Mouse (Mus musculus): ENCODE measurements around the gene Fzr1. TPM values are rescaled to one million over a fixed set of nuclear protein-coding genes. Genes with fewer than 3 reads are reported as not detected.

The Fzr1 gene
- total RNA-seq, 2 experiments from 2014 or later = 14.0 to 18.8 TPM

DNA sequence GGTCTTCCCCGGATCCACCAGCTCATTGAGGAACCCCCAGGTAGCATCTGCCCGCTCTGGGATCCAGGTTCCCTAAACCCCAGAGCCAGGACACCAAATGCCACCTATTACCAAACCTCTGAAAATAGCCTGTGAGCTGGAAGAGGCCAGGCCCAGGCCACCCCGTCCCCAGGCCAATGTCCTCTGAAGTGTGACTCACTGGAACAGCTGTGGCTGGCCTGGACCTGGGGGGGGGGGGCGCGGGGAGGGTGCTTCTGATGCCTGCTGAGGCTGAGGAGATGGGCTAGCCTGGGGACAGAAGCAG is 43.4 kb upstream of the Fzr1 start:
- DNase-seq = peak; percentile 84

DNA sequence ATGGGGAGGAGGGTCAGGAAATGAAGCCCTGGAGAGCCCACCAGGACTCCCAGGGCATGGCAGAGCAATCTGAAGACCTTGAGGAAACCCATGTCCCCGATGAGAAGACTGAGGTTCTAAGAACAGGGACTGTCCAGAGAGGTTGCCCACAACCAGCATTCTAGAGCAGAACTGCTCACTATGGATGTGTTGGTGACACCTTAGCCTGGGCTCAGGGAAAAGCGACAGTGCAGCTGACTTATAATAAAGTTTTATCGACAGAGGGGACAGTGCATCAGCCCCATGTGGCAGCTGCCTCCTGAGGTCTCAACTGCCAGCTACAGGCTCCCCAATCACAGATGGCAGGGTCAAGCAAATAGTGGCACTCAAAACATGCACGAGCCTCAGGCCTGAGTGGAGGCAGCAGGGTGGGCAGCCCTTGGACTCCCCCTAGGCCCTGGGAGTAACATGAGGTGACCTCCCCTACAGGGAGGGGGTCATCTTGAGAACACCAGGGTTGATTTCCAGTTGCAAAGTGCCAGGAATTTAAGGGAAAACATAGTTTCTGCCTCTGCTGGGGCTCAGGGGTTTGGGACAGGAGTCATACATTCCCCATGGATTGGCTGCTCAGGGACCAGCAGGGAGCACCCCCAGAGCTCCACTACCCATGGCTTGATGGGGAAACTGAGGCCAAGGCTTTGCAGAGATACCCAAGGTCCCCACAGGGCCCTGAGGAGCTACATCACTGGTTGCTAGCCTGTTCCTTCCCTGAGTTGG is 42.9 kb upstream of the Fzr1 start:
- DNase-seq = peak; percentile 45
- H3K27ac ChIP-seq = peak overlapping the region; percentile 97
- intact Hi-C loops (cut with DNase I) = no loop called here
- H3K4me3 ChIP-seq = peak overlapping the region; percentile 70
- no peak for TF ChIP-seq CTCF (IDR thresholded peaks at IDR 0.05)

More for the DNA sequence above, 43.4 kb upstream of the Fzr1 start:
- H3K4me3 ChIP-seq = peak overlapping the region; percentile 70
- intact Hi-C loops (cut with DNase I) = no loop called here
- peak overlapping the region; percentile 97 for H3K27ac ChIP-seq
- TF ChIP-seq CTCF (IDR thresholded peaks at IDR 0.05) = no peak

DNA sequence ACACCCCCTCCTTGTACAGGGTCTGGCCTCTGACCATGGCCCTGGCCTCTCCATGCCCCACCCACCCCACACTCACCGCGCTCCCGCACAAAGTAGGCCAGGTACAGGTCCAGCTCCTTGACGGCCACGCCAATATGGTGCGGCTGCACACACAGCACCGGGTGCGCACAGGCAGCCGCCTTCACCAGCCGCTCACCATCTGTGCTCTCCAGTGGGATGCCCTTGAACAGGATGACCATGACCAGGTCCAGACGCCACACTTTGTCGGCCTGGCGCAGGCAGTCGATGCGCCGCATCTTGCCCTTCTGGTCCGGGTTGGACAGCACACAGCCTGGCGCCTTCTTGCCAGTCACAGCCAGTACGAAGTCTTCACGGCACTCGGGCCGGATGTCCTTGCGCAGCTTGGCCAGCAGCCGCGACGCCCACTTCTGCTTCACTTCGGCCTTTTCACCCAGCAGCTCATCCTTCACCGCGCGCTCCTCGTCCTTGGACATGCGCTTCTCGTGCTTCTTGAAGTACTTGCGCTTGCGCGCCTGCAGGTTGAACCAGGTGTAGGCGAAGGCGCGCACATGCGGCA is 42.0 kb upstream of the Fzr1 start:
- intact Hi-C loops (cut with DNase I) = no loop called here
- Histone ChIP-seq H3K4me3 (peak overlapping the region; percentile 70), H3K27ac (peak overlapping the region; percentile 97)
- TF ChIP-seq CTCF (IDR thresholded peaks at IDR 0.05) = no peak
- peak; percentile 62 for DNase-seq

DNA sequence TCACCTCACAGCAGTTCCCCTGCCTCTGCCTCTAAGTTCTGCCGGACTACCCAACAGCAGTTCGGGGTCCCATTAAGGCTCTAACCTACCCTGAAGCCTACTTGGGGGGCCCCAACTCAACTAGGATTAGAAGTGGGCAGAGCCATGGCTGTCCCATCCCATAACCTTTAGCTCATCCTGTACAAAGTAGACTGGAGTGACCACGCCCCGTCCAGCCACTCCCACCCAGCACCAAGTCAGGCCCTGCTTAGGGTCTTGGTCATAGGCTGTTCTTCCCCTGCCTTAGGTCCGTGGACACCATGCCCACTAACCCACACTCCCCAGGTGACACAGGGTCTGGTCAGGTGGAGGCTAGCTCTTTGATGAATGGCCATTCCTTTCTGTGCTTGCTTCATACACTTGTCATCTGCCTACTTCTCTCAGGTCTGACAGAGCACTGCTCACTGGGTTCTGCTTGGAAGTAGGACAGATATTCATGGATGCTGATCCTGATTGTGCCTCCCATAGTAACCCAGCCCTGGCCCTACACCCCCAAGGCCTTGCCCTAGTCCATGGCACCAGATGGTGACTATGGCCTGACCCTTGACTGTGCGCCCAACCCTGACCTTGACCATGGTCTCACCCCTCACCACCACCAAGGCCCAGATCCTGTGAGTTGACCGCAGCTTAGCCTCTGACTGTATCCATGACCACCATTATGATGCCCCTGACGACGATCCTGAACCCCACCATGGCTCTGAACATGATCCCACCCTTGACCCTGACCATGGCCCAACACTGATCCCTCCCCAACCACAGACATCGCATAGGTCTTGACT is 41.0 kb upstream of the Fzr1 start:
- TF ChIP-seq CTCF (IDR thresholded peaks at IDR 0.05) = no peak
- peak; percentile 27 for DNase-seq
- peak overlapping the region; percentile 70 for H3K4me3 ChIP-seq
- peak overlapping the region; percentile 97 for H3K27ac ChIP-seq
- intact Hi-C loops (cut with DNase I) = no loop called here

DNA sequence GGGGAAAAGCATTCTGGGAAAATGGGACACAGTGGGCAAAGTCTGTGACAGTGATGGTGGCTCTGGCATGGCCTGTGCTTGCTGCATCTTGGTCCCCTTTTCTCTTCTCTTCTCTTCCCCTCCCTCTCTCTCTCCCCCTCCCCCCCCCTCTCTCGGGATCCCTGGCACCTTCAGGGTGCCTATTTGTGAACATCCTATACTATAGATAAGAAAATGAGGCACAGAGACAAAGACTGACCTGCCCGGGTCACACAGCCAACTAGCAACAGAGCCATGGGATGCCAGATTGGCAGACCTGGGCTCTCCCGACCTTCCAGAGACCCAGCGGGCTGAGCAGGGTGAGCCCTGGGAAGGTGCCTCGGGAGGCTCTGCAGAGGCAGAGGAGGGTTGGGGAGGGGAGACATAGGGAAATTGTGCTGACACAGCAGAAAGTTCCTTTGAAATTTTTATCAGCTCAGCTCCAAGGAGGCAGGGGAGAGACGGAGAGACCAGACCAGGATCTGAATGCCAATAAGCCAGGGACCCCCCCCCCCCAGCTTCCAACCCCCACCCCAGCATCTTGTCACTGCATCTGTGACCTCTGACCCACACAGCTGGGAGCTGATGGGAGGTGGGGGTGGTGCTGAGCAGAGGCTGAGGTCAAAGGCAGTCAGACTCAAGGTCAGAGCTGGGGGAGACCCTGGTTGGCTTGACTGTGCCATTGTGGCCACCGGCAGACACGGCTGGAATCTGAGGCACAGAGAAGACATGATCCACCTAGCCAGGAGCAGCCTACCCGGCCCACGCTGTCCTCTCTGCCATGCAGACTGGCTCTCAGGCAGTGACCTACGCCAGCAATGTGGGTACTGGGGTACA is 40.1 kb upstream of the Fzr1 start:
- peak overlapping the region; percentile 70 for H3K4me3 ChIP-seq
- no peak for TF ChIP-seq CTCF (IDR thresholded peaks at IDR 0.05)
- peak overlapping the region; percentile 97 for H3K27ac ChIP-seq
- DNase-seq = peak; percentile 26
- intact Hi-C loops (cut with DNase I) = no loop called here

DNA sequence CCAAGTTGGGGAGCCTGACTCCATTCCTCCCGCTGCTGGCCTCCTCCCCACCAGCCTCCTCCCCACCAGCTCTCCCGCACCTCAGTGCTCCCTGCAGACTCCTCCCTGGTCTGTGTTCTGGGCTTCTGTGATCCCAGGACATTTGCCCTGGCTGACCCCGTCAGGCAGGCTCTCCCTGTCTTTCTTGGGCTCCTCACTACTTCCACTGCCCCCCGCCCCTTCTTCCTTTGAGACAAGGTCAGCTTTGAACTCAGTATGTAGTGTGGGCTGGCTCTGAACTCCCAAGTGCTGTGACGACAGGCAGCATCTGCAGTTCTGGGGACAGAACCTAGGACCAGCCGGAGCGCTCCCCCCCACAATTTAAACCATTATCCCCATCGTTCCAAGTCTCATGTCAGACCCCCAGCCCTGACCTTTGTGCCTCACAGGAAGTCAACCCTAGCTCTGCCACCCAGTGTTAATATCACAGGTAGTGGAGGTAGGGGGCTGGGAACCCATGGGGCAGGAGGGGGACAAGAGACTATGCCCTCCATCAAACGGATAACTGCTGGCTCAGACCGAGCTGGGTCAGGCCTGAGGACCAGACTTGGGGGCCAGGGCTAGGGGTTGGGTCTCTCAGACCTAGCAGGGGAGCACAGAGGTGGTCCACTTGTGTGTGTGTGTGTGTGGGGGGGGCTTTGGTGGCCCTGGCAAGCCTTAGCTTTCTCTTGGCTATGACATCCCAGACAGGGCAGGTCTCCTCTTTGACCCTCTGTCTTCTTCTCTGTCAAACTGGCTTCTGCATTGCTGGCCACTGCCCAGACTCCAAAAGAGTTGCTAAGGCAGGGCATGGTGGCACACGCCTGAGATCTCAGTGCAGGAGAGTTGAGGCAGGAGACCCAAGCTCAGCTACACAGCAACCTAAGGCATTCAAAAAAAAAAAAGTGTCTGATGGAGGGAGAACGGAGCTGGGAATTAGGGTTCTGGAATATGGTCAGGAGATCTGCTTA is 39.2 kb upstream of the Fzr1 start:
- intact Hi-C loops (cut with DNase I) = no loop called here
- peak overlapping the region; percentile 70 for H3K4me3 ChIP-seq
- peak; percentile 56 for DNase-seq

DNA sequence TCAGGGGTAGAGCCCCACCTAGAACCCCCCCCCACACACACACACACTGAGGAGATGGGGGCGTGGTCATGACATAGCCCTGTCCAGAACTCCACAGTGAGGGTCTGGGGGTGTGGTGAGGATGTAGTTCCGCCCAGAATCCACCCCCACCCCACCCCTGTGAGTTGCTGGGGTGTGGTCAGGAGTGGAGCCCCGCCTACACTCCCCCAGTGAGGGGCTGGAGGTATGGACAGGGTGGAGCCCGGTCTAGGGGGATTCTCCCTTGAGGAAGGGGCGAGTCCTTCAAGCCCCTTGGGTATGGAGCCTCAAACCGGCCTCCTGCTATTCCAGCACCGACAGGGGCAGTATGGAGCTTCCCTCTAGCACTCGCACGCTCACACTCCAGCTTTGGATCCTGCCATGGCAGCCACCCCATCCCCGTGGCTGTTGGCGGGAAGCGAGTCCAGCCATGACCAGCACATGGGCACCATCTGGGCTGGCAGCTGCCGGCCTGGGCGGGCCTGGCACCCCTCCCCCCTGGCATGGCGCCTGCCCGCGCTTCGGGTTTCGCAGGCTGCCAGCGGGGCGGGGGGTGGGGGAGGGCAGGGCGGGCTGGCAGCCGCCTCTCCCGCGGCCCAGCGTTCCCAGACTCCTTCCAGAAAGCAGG is 38.4 kb upstream of the Fzr1 start:
- H3K4me3 ChIP-seq = peak overlapping the region; percentile 70
- TF ChIP-seq CTCF (IDR thresholded peaks at IDR 0.05) = peak; percentile 73
- peak; percentile 97 for DNase-seq
- peak overlapping the region; percentile 97 for H3K27ac ChIP-seq
- intact Hi-C loops (cut with DNase I) = no loop called here

More for the DNA sequence above, 39.2 kb upstream of the Fzr1 start:
- peak overlapping the region; percentile 97 for H3K27ac ChIP-seq
- no peak for TF ChIP-seq CTCF (IDR thresholded peaks at IDR 0.05)

DNA sequence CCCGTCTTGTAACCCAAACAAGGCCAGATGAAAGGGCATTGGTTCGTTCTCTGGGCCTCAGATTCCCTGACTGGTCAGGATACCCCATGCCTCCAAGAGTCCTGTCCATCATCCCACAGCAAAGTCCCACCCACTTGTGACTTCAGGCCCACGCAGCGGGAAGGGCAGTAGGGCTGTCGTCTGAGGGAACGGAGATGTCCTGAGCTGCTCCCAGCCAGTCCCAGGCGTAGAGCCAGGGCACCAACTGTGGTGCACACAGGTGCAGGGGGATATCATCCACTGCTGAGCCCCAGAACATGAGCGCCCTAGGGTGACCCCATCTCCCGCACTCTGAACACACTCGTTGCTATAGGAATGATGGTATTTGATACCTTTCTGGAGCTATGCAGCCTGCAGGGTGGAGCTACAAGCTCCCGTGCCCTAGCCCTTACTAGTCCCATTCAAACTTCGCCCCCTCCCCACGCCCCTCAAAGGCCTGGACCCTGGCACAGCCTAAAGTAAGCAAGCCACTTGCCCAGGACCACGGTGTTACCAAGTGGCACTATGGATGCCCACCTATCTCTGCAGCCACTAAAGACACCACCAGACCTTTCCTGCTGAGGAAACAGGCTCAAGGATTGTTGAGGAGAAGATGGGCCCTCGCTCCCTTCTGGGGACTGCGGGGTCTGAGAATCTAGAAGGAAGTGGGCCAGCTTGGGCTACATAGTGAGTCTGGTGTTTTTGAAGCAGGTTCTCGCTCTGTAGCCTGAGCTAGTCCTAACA is 37.4 kb upstream of the Fzr1 start:
- DNase-seq = peak; percentile 93
- intact Hi-C loops (cut with DNase I) = loop anchor here (1.0 kb wide), 1 partner anchor 14 kb away; no protein-coding TSS in a partner anchor
- H3K27ac ChIP-seq = peak overlapping the region; percentile 97
- TF ChIP-seq CTCF (IDR thresholded peaks at IDR 0.05) = no peak
- peak overlapping the region; percentile 70 for H3K4me3 ChIP-seq

DNA sequence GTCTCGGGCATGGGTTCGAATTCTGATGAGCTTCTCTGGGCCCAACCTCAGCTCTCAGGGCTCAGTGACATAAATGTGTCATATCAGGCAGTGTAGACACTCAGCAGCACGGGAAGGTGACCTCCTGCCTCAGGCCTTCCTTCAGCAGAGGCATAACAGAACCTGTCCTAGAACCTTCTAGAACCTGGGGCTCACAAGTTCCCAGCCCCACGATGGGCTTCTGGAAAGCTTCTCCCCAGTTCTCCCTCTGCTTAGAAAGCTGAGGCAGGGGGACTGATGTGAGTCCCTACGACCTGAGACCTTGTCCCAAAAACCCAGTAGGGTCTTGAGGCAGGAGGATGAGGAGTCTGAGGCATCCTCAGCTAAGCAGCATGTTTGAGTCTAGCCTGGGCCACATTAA is 36.8 kb upstream of the Fzr1 start:
- DNase-seq = peak; percentile 40
- intact Hi-C loops (cut with DNase I) = loop anchor here (1.0 kb wide), 1 partner anchor 14 kb away; no protein-coding TSS in a partner anchor
- peak overlapping the region; percentile 70 for H3K4me3 ChIP-seq
- TF ChIP-seq CTCF (IDR thresholded peaks at IDR 0.05) = no peak
- peak overlapping the region; percentile 97 for H3K27ac ChIP-seq

DNA sequence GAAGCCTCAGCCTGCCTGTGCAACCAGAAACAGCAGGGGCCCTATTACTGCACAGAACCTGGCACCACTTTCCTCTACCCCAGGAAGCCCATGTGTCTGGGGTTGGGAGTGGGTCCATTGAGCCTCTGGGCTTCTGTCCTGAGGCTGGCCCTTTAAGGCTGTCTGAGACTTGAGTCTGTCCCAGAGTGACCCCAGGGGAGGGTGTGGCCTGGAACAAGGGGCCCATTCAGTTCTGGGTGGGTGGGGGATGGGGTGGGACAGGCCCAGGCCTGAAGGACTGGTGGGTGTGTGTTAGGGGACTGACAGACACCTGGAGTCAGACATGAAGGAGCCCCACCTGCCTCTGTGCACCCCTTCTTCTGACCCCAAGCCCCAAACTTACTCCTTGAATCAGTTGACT is 36.4 kb upstream of the Fzr1 start:
- TF ChIP-seq CTCF (IDR thresholded peaks at IDR 0.05) = no peak
- peak; percentile 82 for DNase-seq
- Histone ChIP-seq H3K4me3 (peak overlapping the region; percentile 70), H3K27ac (peak overlapping the region; percentile 97)
- intact Hi-C loops (cut with DNase I) = loop anchor here (1.0 kb wide), 1 partner anchor 15 kb away; no protein-coding TSS in a partner anchor
